Mouse (Mus musculus) heart, postnatal 0 days (tissue): Measurements from ENCODE around the gene Kcnmb1.

Source experiments
- CTCF ChIP-seq: IDR thresholded peaks from 2 replicates; pipeline ENCODE4 v1.5.1; 2016; ENCODE audit warnings: antibody characterized with exemption, control low read depth, low read depth
- EP300 ChIP-seq: IDR thresholded peaks from 2 replicates; pipeline ENCODE4 v1.6.1; 2016; ENCODE audit warnings: antibody characterized with exemption, low read depth

DNA sequence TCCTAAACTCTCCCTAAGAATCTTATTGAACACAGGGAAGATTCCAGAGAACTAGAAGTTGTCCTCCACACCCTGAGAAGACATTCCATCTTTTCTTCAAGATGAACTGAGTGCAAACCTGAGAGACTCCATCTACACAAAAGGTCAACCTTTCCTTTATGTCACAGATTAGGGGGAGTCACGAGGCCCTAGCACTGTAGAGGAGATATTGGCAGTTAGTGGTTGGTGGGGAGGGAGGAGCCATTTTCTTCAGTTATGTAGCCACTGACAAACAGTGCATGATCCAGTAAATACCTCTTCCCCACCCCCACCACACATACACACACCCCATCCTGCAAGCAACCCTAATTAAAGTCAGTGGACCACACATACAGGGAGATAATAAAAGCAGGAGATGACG is 44.4 kb upstream of the Kcnmb1 start:
- no peak for TF ChIP-seq CTCF
- no peak for TF ChIP-seq EP300
